Mouse (Mus musculus): ENCODE results near the gene Pdzd11. TPM values are rescaled to one million over a fixed set of nuclear protein-coding genes. Genes with fewer than 3 reads are reported as not detected.

Pdzd11 gene
- polyA plus RNA-seq, 1 experiment from 2014 or later, result 114 TPM

GRCm38 (mm10) chrX:100594791-100595190 lies 31.6 kb downstream of the Pdzd11 start, which contains the start of gene P2ry4:
Gene P2ry4 (minus strand): TSS chrX:100594869.
- Histone ChIP-seq H3K4me3 (no peak within 1 kb of the TSS), H3K9me3 (no peaks in the 10 kb centered on the region), H3K4me1 (no peaks in the 10 kb centered on the region), H3K27me3 (replicated peaks; ENCODE audit: low read depth, poor library complexity, severe bottlenecking) (peaks cover 76% of the 10 kb centered on the region), H3K27ac (replicated peaks) (no peak within 1 kb of the TSS), H3K36me3 (replicated peaks) (no peaks in the 10 kb centered on the region)
- 72% methylated on average over 4 of the region's 4 CpGs for WGBS
- DNase-seq (ENCODE audit: low spot score), result no peak

Other genes starting within 250 kb of the Pdzd11 start
- not detected in 2 replicates for gene Otud6a, start 197.6 kb downstream of the Pdzd11 start, polyA plus RNA-seq (2016; fragmentation: Nextera tagmentation; extraction: Ambion mirVana)
- gene Awat2, start 183.9 kb downstream of the Pdzd11 start, polyA plus RNA-seq (2016; fragmentation: Nextera tagmentation; extraction: Ambion mirVana), result 0.70 and 0.71 TPM in 2 replicates
- 40.5 and 43.0 TPM in 2 replicates for gene Igbp1, start 132.3 kb downstream of the Pdzd11 start, polyA plus RNA-seq (2016; fragmentation: Nextera tagmentation; extraction: Ambion mirVana)
- not detected in 2 replicates for gene Dgat2l6, start 101.7 kb downstream of the Pdzd11 start, polyA plus RNA-seq (2016; fragmentation: Nextera tagmentation; extraction: Ambion mirVana)
- gene Awat1, start 54.3 kb downstream of the Pdzd11 start, polyA plus RNA-seq (2016; fragmentation: Nextera tagmentation; extraction: Ambion mirVana), result not detected in 2 replicates
- not detected in 2 replicates for gene P2ry4, start 31.7 kb downstream of the Pdzd11 start, polyA plus RNA-seq (2016; fragmentation: Nextera tagmentation; extraction: Ambion mirVana)
- not detected in 2 replicates for gene Arr3, start 21.1 kb downstream of the Pdzd11 start, polyA plus RNA-seq (2016; fragmentation: Nextera tagmentation; extraction: Ambion mirVana)
- gene Kif4, start 831 bp downstream of the Pdzd11 start, polyA plus RNA-seq (2016; fragmentation: Nextera tagmentation; extraction: Ambion mirVana), result 37.0 and 40.2 TPM in 2 replicates
- 2.7 and 3.1 TPM in 2 replicates for gene Gdpd2, start 103.3 kb upstream of the Pdzd11 start, polyA plus RNA-seq (2016; fragmentation: Nextera tagmentation; extraction: Ambion mirVana)
- gene Dlg3, start 141.2 kb upstream of the Pdzd11 start, polyA plus RNA-seq (2016; fragmentation: Nextera tagmentation; extraction: Ambion mirVana), result 14.1 and 14.4 TPM in 2 replicates